Mouse (Mus musculus) ovary, postnatal 14 days (tissue): Measurements from ENCODE around the gene Tmem198.

Experiments used
- DNase-seq: peaks from one replicate; pipeline ENCODE4 v3.0.0; 2022; ENCODE audit warnings: low spot score

The Tmem198 gene

GRCm38 (mm10) chr1:75487405-75488161, 8.3 kb downstream of the Tmem198 start:
- DNase-seq: peak; percentile 53

DNA sequence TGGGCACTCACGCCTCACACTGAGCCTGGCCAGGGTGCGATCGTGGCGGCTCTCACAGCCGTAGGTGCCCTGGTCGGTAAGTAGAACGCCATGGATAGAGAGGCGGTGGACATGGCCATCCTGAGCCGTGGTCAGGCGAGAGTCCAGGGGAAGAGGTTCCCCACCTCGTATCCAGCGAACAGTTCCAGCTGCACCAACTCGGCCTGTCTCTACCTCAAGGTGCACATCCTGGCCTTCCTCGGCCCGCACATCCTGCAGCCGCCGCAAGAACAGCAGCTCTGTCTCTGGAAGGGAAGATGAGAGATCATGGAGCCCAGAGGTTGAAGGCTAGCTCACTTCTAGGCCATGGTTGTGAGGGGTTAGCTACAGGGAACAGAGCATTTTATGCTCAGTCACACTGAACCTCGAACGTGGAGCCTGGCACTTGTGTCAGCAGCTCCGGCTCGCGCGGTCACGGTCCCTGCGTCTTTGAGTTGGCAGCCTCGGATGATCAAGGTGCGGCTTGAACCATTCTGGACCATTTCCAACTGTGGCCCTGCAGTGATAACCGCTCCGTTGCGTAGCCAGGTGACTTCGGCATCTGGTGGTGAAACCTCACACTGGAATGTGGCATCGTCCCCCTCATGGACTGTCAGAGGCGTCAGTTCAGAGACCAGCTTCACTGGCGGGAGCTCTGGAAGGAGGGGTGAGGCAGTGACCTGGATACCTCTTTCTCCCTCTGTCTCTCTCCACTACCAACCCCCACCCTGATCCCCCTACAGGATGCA, 11.6 kb downstream of the Tmem198 start:
- no peak for DNase-seq

GRCm38 (mm10) chr1:75492579-75493170, 13.3 kb downstream of the Tmem198 start:
- no peak for DNase-seq

DNA sequence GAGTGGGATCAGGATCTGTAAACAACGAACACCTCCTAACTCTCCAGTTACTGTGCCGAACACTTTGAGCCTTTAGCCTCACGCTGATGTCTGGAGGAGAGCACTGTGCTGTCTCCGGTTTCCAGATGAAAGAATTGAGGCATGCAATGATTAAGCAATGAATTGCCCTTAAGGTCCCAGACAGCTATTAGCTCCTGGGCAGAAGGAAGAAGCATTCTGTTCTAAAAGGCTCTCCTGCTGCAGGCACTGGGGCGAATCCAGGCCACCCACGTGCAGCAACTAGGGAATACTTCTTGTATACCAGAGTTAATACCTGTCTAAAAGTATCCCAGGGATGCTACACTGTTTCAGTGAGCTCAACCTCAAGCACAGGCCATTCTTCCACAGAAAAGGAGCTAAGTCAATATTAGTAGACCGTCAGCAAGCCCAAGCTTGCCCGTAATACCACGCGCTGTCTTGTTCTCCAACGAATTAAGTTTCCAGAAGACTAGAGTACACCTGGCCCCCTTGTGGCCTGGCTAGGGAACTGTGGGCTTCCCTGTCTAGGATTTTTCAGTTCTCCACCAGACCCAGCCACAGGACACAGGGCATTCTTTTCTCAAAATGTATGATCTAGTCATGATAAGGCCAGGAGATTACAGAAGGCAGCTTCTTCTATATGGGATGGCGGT, 15.7 kb downstream of the Tmem198 start:
- DNase-seq: no peak

DNA sequence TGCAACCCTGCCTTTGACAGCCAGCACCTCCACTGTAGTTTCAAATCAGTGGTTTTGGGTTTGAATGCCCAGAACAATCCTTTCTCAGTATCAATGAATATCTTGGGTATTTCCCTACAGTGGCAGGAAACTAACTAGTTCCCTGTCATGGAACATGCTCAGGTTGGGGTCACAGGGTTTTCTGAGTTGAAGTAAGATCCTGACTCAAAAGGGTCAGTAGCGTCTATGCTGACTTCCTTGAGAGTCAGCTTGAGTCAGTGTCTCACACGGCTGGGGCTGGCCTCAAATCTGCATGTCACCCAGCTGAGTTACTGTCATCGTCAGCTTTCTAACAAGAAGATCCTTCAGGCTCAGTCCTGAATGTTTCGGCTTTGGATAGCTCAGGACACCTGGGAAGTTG, 19.6 kb downstream of the Tmem198 start:
- DNase-seq: no peak

DNA sequence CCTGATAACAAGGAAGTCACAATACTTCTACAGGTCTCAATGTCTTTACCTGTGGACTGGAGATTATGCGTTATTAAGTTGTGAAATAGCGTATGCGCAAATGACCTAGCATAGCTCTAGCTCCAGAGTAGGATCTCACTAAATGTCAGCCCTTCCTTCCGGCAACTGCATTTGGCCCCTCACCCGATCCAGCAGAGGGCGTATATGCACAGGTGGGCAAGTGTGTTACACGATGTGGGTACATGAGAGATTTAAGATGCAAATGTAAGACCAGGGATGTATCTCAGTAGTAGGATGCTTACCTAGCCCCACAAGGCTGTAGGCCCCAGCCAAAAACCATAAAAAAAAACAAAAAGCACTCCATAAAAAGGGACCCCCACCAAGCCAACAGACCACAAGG, 20.1 kb downstream of the Tmem198 start:
- no peak for DNase-seq

- DNase-seq: no peak
Observed at GRCm38 (mm10) chr1:75501905-75502304, 22.6 kb downstream of the Tmem198 start.

- DNase-seq: no peak
Observed at GRCm38 (mm10) chr1:75502945-75503650, 23.8 kb downstream of the Tmem198 start.

- DNase-seq: no peak
Observed at GRCm38 (mm10) chr1:75503651-75503980, 24.3 kb downstream of the Tmem198 start.

GRCm38 (mm10) chr1:75504256-75505045, 25.1 kb downstream of the Tmem198 start:
- no peak for DNase-seq

DNA sequence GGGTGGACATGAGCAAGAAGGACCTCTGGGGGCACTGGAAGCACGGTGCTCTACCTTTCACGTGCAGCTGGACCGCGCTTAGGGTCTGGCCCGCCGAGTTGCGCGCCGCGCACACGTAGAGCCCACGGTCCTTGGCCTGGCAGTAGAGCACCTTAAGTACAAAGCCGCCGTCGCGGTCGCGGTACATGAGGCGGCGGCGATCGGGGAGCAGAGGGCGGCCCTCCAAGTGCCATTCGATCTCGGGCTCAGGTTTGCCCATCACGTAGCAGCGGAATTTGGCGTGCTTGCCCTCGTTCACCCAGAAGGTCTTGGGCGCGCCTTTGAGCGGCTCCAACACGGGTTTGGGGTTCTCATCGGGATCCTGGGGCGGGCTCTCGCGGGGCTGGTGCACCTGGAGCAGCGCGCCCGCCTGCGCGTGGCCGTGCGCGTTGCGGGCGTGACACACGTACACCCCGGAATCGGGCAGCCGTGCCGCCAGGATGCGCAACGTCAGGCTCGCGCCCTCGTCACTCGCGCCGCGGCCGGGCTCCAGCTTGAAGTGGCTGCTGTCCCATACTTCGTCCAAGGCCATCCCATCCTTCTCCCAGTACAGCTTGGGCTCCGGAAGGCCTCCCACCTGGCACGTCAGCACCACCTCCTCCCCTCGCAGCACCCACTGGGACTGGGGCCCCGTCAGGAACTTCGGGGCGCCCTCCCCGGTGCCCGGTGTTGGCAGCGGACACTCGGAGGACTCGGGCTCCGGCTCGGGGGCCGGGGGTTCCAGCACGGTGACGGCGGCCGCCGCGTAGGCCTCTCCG, 26.0 kb downstream of the Tmem198 start:
- peak; percentile 48 for DNase-seq

DNA sequence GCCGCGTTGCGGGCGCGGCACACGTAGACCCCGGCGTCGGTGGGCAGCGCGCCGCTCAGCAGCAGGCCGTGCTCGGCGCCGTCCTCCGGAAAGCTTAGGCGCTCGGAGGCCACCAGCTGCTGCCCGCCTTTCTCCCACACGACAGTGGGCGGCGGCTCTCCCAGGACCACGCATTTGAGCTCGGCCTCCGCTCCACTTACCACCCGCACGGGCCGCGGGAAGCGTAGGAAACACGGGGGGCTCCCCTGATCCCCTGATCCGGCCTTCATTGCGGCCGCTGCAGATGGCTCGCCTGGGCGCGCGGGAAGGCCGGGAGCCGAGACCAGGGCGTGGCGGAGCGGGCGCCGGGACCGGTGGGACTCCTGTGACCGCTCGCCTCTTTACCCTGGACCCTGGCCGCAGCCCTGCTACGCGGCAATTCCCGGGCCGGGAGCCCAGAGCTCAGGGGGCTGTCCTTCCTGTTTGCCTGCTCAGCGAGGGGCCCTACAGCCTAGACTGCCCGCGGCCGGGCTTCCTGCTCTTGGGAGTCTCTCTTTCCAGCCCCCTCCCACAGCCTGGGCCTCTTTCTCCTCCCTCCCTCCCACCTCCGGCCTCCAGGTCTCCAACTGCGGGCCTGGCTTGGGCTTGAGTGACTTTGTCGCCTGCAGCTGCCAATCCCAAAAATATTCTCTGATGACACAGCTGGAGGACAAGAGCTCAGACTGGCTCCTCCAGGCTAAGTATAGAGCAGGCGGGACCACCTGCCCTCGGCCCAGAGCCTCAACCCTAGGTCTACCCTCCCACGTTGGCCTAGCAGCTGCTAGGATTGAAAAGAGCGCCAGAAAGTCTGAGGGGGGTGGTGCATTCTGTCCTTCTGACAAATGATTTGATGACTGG, 26.9 kb downstream of the Tmem198 start, which contains the start of gene Obsl1:
Gene Obsl1, minus strand, starts transcription at position 497 of the 876 bp plus-strand sequence.
- peak; percentile 71 for DNase-seq

GRCm38 (mm10) chr1:75507006-75507405, 27.7 kb downstream of the Tmem198 start, which contains the start of gene Inha:
Inha (plus strand) TSS chr1:75507077.
- no peak for DNase-seq

GRCm38 (mm10) chr1:75509586-75509985, 30.3 kb downstream of the Tmem198 start:
- no peak for DNase-seq

DNA sequence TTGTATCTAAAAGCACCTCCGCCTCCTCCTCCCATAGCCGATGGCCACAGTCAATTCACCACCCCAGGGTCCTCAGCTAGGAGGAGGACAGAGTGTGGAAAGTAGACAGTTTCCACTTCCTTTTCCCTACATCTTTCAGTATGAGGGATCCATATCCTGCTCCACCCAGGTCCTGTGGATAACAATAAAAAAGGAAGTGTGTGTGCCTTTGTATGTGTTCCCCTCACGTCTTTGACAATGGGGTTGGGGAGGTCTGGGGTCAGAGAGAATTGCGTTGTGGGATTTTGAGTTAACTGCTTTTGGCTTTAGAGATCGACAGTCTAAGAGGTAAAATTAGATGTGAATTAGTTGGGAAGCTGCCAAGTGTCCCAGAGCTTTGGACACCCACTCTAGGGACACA, 30.8 kb downstream of the Tmem198 start:
- no peak for DNase-seq

- no peak for DNase-seq
Observed at GRCm38 (mm10) chr1:75511437-75512210, 32.3 kb downstream of the Tmem198 start.

DNA sequence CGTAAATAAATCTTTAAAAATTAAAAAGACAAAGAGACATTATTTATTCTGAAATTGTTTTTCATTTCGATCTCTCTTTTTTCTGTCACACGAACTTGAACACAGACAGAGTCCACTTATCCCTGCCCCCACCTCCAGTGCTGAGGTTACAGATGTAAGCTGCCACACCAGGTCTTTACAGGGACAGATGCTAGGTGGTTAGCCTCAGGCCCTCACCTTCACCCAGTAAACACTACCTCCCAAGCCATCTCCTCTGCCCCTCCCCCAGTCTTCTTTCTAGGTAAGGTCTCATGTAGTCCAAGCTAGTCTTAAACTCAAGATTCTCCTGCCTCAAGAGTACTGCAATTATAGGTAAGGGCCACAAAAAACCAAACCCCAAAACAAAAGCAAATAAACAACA, 33.2 kb downstream of the Tmem198 start:
- DNase-seq: no peak

DNA sequence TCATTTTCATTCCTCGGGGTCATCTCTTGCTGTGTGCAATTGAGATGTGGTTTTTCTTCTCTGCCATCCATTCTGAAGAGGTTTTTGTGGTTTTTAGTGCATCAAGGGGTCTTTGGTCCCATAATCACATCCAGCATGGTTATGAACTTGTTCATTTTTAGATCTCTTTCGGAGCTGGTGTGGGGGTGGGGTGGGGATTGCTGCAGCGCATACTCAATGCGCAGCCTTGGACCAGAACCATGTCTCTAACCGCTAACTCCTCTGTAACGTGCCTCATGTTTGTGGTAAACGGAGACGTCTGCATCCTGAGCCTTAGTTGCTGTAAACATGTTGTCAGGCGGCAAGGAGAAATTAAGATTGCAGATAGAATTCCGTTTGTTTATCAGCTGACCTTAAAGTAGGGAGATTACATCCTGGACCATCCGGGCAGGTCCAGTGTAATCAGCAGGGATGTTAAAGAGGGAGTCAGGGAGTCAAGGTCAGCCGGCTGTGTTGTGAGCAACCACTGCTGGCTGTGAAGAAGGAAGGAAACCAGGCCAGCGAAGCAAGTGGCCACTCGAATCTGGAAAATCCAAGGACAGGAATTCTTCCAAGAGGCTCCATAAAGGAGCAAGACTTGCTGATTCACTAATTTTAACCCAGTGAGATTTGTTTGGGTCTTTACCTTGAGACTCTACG, 37.5 kb downstream of the Tmem198 start:
- no peak for DNase-seq
